Mouse (Mus musculus) c-Kit-positive CD71-positive TER-119-negative erythroid progenitor cells, embryonic 14.5 days (primary cell): ENCODE results near the gene Nedd9.

Source experiments
- DNase-seq: peaks from one replicate; pipeline ENCODE4 v3.0.0-alpha.2; 2013; ENCODE audit warnings: low read depth

Nedd9 gene

GRCm38 (mm10) chr13:41343163-41343886 is 143.8 kb downstream of the Nedd9 start:
- DNase-seq, result no peak

- no peak for DNase-seq
Observed at GRCm38 (mm10) chr13:41341422-41341821, 145.7 kb downstream of the Nedd9 start.

- DNase-seq, result no peak
Observed at GRCm38 (mm10) chr13:41339653-41340351, 147.4 kb downstream of the Nedd9 start.

- no peak for DNase-seq
Observed at GRCm38 (mm10) chr13:41339195-41339594, 148.0 kb downstream of the Nedd9 start.

- no peak for DNase-seq
Observed at GRCm38 (mm10) chr13:41337407-41337806, 149.8 kb downstream of the Nedd9 start.

- no peak for DNase-seq
Observed at GRCm38 (mm10) chr13:41336260-41336659, 150.9 kb downstream of the Nedd9 start.

GRCm38 (mm10) chr13:41335767-41336166 is 151.4 kb downstream of the Nedd9 start:
- no peak for DNase-seq

- no peak for DNase-seq
Observed at GRCm38 (mm10) chr13:41334641-41335000, 152.5 kb downstream of the Nedd9 start.

- DNase-seq, result no peak
Observed at GRCm38 (mm10) chr13:41333889-41334640, 153.1 kb downstream of the Nedd9 start.

- DNase-seq, result no peak
Observed at GRCm38 (mm10) chr13:41331671-41332340, 155.4 kb downstream of the Nedd9 start.

- no peak for DNase-seq
Observed at GRCm38 (mm10) chr13:41330589-41331345, 156.4 kb downstream of the Nedd9 start.

GRCm38 (mm10) chr13:41330051-41330450 is 157.1 kb downstream of the Nedd9 start:
- DNase-seq, result no peak

GRCm38 (mm10) chr13:41328481-41328880 is 158.7 kb downstream of the Nedd9 start:
- DNase-seq, result no peak

GRCm38 (mm10) chr13:41327546-41327945 is 159.6 kb downstream of the Nedd9 start:
- no peak for DNase-seq

GRCm38 (mm10) chr13:41326134-41326533 is 161.0 kb downstream of the Nedd9 start:
- no peak for DNase-seq

- DNase-seq, result no peak
Observed at GRCm38 (mm10) chr13:41325346-41325745, 161.8 kb downstream of the Nedd9 start.

GRCm38 (mm10) chr13:41324631-41325030 is 162.5 kb downstream of the Nedd9 start:
- no peak for DNase-seq

GRCm38 (mm10) chr13:41321433-41321832 is 165.7 kb downstream of the Nedd9 start:
- no peak for DNase-seq

- no peak for DNase-seq
Observed at GRCm38 (mm10) chr13:41320749-41321148, 166.4 kb downstream of the Nedd9 start.

GRCm38 (mm10) chr13:41302716-41303115 is 184.4 kb downstream of the Nedd9 start:
- peak; percentile 53 for DNase-seq

GRCm38 (mm10) chr13:41300037-41300436 is 187.1 kb downstream of the Nedd9 start:
- no peak for DNase-seq

- no peak for DNase-seq
Observed at GRCm38 (mm10) chr13:41298996-41299395, 188.2 kb downstream of the Nedd9 start.
